Mouse (Mus musculus) gastrocnemius, postnatal 36 days (tissue): ENCODE measurements at regions not wholly inside any gene's neighbourhood (a gene's known extent, or its start where the extent isn't known, plus 50 kb on each side); places are given as distances from the start of the nearest gene placed in this dataset.

Experiments
- DNase-seq, 2 experiments: peaks; one replicate each; pipeline ENCODE4 v3.0.0; 2022
- intact Hi-C: fragments of 180-260 bp; cut with DNase I; formaldehyde crosslinking; loops from one replicate; pipeline ENCODE4 v1.15.1; 2025

- intact Hi-C loops, result no loop called here
- DNase-seq, result no peak
These were observed 585.6 kb upstream of the Mgmt start for GRCm38 (mm10) chr7:136308765-136309164.

- DNase-seq, result peak in 1 of 2 experiments; percentile 7
- intact Hi-C loops, result loop anchor here (5.0 kb wide), 1 partner anchor 1765 kb away; no protein-coding TSS in a partner anchor
These were observed 567.1 kb upstream of the Mgmt start for GRCm38 (mm10) chr7:136327281-136327680.

GRCm38 (mm10) chr7:136330431-136330830, 564.0 kb upstream of the Mgmt start:
- intact Hi-C loops, result no loop called here
- no peak for DNase-seq

- no peak for DNase-seq
- intact Hi-C loops, result no loop called here
These were observed 561.6 kb upstream of the Mgmt start for GRCm38 (mm10) chr7:136332805-136333204.

GRCm38 (mm10) chr7:136341599-136342210, 552.7 kb upstream of the Mgmt start:
- intact Hi-C loops, result no loop called here
- DNase-seq, result no peak

GRCm38 (mm10) chr7:136342211-136342799, 552.1 kb upstream of the Mgmt start:
- no peak for DNase-seq
- intact Hi-C loops, result no loop called here

GRCm38 (mm10) chr7:136342822-136343221, 551.6 kb upstream of the Mgmt start:
- no peak for DNase-seq
- intact Hi-C loops, result no loop called here

GRCm38 (mm10) chr7:136343494-136343893, 550.9 kb upstream of the Mgmt start:
- no peak for DNase-seq
- intact Hi-C loops, result no loop called here

- intact Hi-C loops, result no loop called here
These were observed 549.4 kb upstream of the Mgmt start for GRCm38 (mm10) chr7:136345051-136345450.

GRCm38 (mm10) chr7:136346531-136346930, 547.9 kb upstream of the Mgmt start:
- no peak for DNase-seq
- intact Hi-C loops, result no loop called here

More at GRCm38 (mm10) chr7:136345051-136345450, 549.4 kb upstream of the Mgmt start:
- DNase-seq, result no peak

GRCm38 (mm10) chr7:136348309-136348708, 546.1 kb upstream of the Mgmt start:
- no peak for DNase-seq
- intact Hi-C loops, result no loop called here

GRCm38 (mm10) chr7:136349651-136350050, 544.8 kb upstream of the Mgmt start:
- DNase-seq, result no peak
- intact Hi-C loops, result no loop called here

GRCm38 (mm10) chr7:136357011-136357410, 537.4 kb upstream of the Mgmt start:
- intact Hi-C loops, result no loop called here

GRCm38 (mm10) chr7:136365318-136366211, 528.8 kb upstream of the Mgmt start:
- intact Hi-C loops, result no loop called here
- DNase-seq, result no peak

More at GRCm38 (mm10) chr7:136357011-136357410, 537.4 kb upstream of the Mgmt start:
- no peak for DNase-seq

GRCm38 (mm10) chr7:136377259-136377658, 517.2 kb upstream of the Mgmt start:
- intact Hi-C loops, result no loop called here
- no peak for DNase-seq

- intact Hi-C loops, result no loop called here
These were observed 516.7 kb upstream of the Mgmt start for GRCm38 (mm10) chr7:136377742-136378141.

GRCm38 (mm10) chr7:136378321-136378720, 516.1 kb upstream of the Mgmt start:
- DNase-seq, result no peak
- intact Hi-C loops, result no loop called here

More at GRCm38 (mm10) chr7:136377742-136378141, 516.7 kb upstream of the Mgmt start:
- peak; percentile 21 to 64 for DNase-seq

- no peak for DNase-seq
- intact Hi-C loops, result no loop called here
These were observed 515.1 kb upstream of the Mgmt start for GRCm38 (mm10) chr7:136379319-136379718.

GRCm38 (mm10) chr7:136379741-136380140, 514.7 kb upstream of the Mgmt start:
- no peak for DNase-seq
- intact Hi-C loops, result no loop called here

- intact Hi-C loops, result no loop called here
- no peak for DNase-seq
These were observed 511.1 kb upstream of the Mgmt start for GRCm38 (mm10) chr7:136383296-136383695.

GRCm38 (mm10) chr7:136387736-136388135, 506.7 kb upstream of the Mgmt start:
- DNase-seq, result no peak
- intact Hi-C loops, result no loop called here
